Mouse (Mus musculus) heart, adult 2 months (tissue): ENCODE results near the gene Tdrkh.

ENCODE experiments used
- CTCF ChIP-seq: fragments of 200-600 bp; IDR thresholded peaks from 2 replicates; pipeline ENCODE4 v1.8.1; 2022; ENCODE audit warnings: antibody characterized with exemption, mild to moderate bottlenecking, moderate library complexity
- EP300 ChIP-seq: fragments of 200-500 bp; IDR thresholded peaks from 2 replicates; pipeline ENCODE4 v1.6.1; 2011; ENCODE audit warnings: low read depth, low read length, control low read depth; ENCODE audit not compliant: insufficient read depth
- POLR2A ChIP-seq: fragments of 200-500 bp; IDR thresholded peaks from 2 replicates; pipeline ENCODE4 v1.6.1; 2011; ENCODE audit warnings: mild to moderate bottlenecking, low read depth, low read length, control low read depth; ENCODE audit not compliant: insufficient read depth

DNA sequence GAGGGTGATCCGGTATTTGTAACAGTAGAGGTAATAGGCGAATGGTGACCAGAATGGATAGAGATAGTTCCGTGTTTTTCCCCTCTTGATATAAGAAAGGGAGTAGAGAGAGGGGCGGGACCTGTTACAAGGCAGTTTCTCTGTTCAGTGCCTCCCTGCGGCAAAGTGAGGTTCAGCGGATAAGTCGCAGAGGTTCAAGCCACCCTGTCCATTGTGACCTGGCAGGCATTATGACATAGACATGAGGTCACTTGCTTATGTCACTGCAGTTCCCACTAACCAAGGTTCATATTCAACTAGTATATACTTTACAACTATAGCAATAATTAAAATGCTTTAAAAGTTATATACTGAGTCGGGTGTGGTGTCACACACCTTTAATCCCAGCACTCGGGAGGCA is 23.3 kb downstream of the Tdrkh start:
- no peak for TF ChIP-seq CTCF
- TF ChIP-seq EP300 = no peak
- TF ChIP-seq POLR2A = no peak
